Mouse (Mus musculus): ENCODE results near the gene Mcf2l. TPM values are rescaled to one million over a fixed set of nuclear protein-coding genes. Genes with fewer than 3 reads are reported as not detected.

The Mcf2l gene
- 16.0 and 26.7 TPM in 2 replicates for total RNA-seq (2012; rRNA removed)

- Histone ChIP-seq H3K9ac (ENCODE audit: insufficient read depth, low read depth, low read length, poor library complexity, severe bottlenecking) (peak within 1 kb of the TSS; percentile 73), H3K27ac (ENCODE audit: insufficient read depth, low read depth, low read length, poor library complexity, severe bottlenecking) (peak within 1 kb of the TSS; percentile 87), H3K36me3 (ENCODE audit: control insufficient read depth, insufficient read depth, low read length, poor library complexity, severe bottlenecking) (no peaks in the 10 kb centered on the region), H3K4me1 (ENCODE audit: control insufficient read depth in 2 of 2, insufficient read depth in 2 of 2, low read length in 2 of 2, poor library complexity in 1 of 2) (peaks cover 18 to 36% of the 10 kb centered on the region in 2 experiments), H3K9me3 (ENCODE audit: control insufficient read depth, insufficient read depth, low read depth, low read length) (no peaks in the 10 kb centered on the region), H3K4me3 (ENCODE audit: insufficient read depth in 1 of 2, low read depth in 1 of 2, low read length in 2 of 2, poor library complexity in 1 of 2, severe bottlenecking in 1 of 2) (peak within 1 kb of the TSS; percentile 83 to 94)
- in situ Hi-C loops (cut with MboI; ENCODE audit: low sequenced_read_pairs in 2 of 2, unreplicated experiment in 2 of 2), result no loop called here
- DNase-seq (ENCODE audit: low read depth, low spot score), result peak; percentile 98
- TF ChIP-seq HCFC1 (IDR thresholded peaks at IDR 0.05; ENCODE audit: borderline replicate concordance, insufficient read depth, low read length) (no peak), ZC3H11A (IDR thresholded peaks at IDR 0.05; ENCODE audit: borderline replicate concordance, low read depth, low read length) (no peak), CHD2 (IDR thresholded peaks at IDR 0.05; ENCODE audit: low read depth, low read length) (no peak), ZNF384 (IDR thresholded peaks at IDR 0.05; ENCODE audit: low read depth, low read length) (no peak), MAFK (IDR thresholded peaks at IDR 0.05; ENCODE audit: insufficient read depth, low read depth, low read length) (no peak)
Observed at GRCm38 (mm10) chr8:12873357-12874046, at the start of gene Mcf2l. Mcf2l (plus strand) TSS chr8:12873806.

- H3K27ac ChIP-seq (ENCODE audit: insufficient read depth, low read depth, low read length, poor library complexity, severe bottlenecking), result no peak overlapping the region
- peaks cover 14% of the 10 kb centered on the region; the same call in 1 of the 2 replicates for H3K36me3 ChIP-seq (ENCODE audit: control insufficient read depth, insufficient read depth, low read length, poor library complexity, severe bottlenecking)
- TF ChIP-seq MAFK (IDR thresholded peaks at IDR 0.05; ENCODE audit: insufficient read depth, low read depth, low read length) (no peak), ZC3H11A (IDR thresholded peaks at IDR 0.05; ENCODE audit: borderline replicate concordance, low read depth, low read length) (no peak), ZNF384 (IDR thresholded peaks at IDR 0.05; ENCODE audit: low read depth, low read length) (no peak), CHD2 (IDR thresholded peaks at IDR 0.05; ENCODE audit: low read depth, low read length) (no peak), HCFC1 (IDR thresholded peaks at IDR 0.05; ENCODE audit: borderline replicate concordance, insufficient read depth, low read length) (no peak)
- no peak for DNase-seq (ENCODE audit: low read depth, low spot score)
- no peak overlapping the region for H3K4me3 ChIP-seq (ENCODE audit: insufficient read depth in 1 of 2, low read depth in 1 of 2, low read length in 2 of 2, poor library complexity in 1 of 2, severe bottlenecking in 1 of 2)
- in situ Hi-C loops (cut with MboI; ENCODE audit: low sequenced_read_pairs in 2 of 2, unreplicated experiment in 2 of 2), result no loop called here
- no peak overlapping the region for H3K9ac ChIP-seq (ENCODE audit: insufficient read depth, low read depth, low read length, poor library complexity, severe bottlenecking)
- H3K4me1 ChIP-seq (ENCODE audit: control insufficient read depth in 2 of 2, insufficient read depth in 2 of 2, low read length in 2 of 2, poor library complexity in 1 of 2), result no peaks in the 10 kb centered on the region
- H3K9me3 ChIP-seq (ENCODE audit: control insufficient read depth, insufficient read depth, low read depth, low read length), result no peaks in the 10 kb centered on the region
Observed at GRCm38 (mm10) chr8:12824562-12824961, 49.0 kb upstream of the Mcf2l start.

GRCm38 (mm10) chr8:12825236-12825635 lies 48.4 kb upstream of the Mcf2l start:
- H3K27ac ChIP-seq (ENCODE audit: insufficient read depth, low read depth, low read length, poor library complexity, severe bottlenecking), result no peak overlapping the region
- peaks cover 17% of the 10 kb centered on the region; the same call in 1 of the 2 replicates for H3K36me3 ChIP-seq (ENCODE audit: control insufficient read depth, insufficient read depth, low read length, poor library complexity, severe bottlenecking)
- no peak overlapping the region for H3K4me3 ChIP-seq (ENCODE audit: insufficient read depth in 1 of 2, low read depth in 1 of 2, low read length in 2 of 2, poor library complexity in 1 of 2, severe bottlenecking in 1 of 2)
- no peak overlapping the region for H3K9ac ChIP-seq (ENCODE audit: insufficient read depth, low read depth, low read length, poor library complexity, severe bottlenecking)
- in situ Hi-C loops (cut with MboI; ENCODE audit: low sequenced_read_pairs in 2 of 2, unreplicated experiment in 2 of 2), result no loop called here
- no peaks in the 10 kb centered on the region for H3K4me1 ChIP-seq (ENCODE audit: control insufficient read depth in 2 of 2, insufficient read depth in 2 of 2, low read length in 2 of 2, poor library complexity in 1 of 2)
- DNase-seq (ENCODE audit: low read depth, low spot score), result no peak
- no peaks in the 10 kb centered on the region for H3K9me3 ChIP-seq (ENCODE audit: control insufficient read depth, insufficient read depth, low read depth, low read length)
- TF ChIP-seq MAFK (IDR thresholded peaks at IDR 0.05; ENCODE audit: insufficient read depth, low read depth, low read length) (no peak), ZNF384 (IDR thresholded peaks at IDR 0.05; ENCODE audit: low read depth, low read length) (no peak), ZC3H11A (IDR thresholded peaks at IDR 0.05; ENCODE audit: borderline replicate concordance, low read depth, low read length) (no peak), HCFC1 (IDR thresholded peaks at IDR 0.05; ENCODE audit: borderline replicate concordance, insufficient read depth, low read length) (no peak), CHD2 (IDR thresholded peaks at IDR 0.05; ENCODE audit: low read depth, low read length) (no peak)

GRCm38 (mm10) chr8:12825686-12826237 lies 47.8 kb upstream of the Mcf2l start:
- H3K4me3 ChIP-seq (ENCODE audit: insufficient read depth in 1 of 2, low read depth in 1 of 2, low read length in 2 of 2, poor library complexity in 1 of 2, severe bottlenecking in 1 of 2), result no peak overlapping the region
- no peak overlapping the region for H3K27ac ChIP-seq (ENCODE audit: insufficient read depth, low read depth, low read length, poor library complexity, severe bottlenecking)
- no peak for DNase-seq (ENCODE audit: low read depth, low spot score)
- H3K9ac ChIP-seq (ENCODE audit: insufficient read depth, low read depth, low read length, poor library complexity, severe bottlenecking), result no peak overlapping the region
- H3K36me3 ChIP-seq (ENCODE audit: control insufficient read depth, insufficient read depth, low read length, poor library complexity, severe bottlenecking), result peaks cover 17% of the 10 kb centered on the region; the same call in 1 of the 2 replicates
- in situ Hi-C loops (cut with MboI; ENCODE audit: low sequenced_read_pairs in 2 of 2, unreplicated experiment in 2 of 2), result no loop called here
- H3K9me3 ChIP-seq (ENCODE audit: control insufficient read depth, insufficient read depth, low read depth, low read length), result no peaks in the 10 kb centered on the region
- no peak for TF ChIP-seq MAFK (IDR thresholded peaks at IDR 0.05; ENCODE audit: insufficient read depth, low read depth, low read length)
- no peak for TF ChIP-seq ZNF384 (IDR thresholded peaks at IDR 0.05; ENCODE audit: low read depth, low read length)
- TF ChIP-seq ZC3H11A (IDR thresholded peaks at IDR 0.05; ENCODE audit: borderline replicate concordance, low read depth, low read length), result no peak
- TF ChIP-seq HCFC1 (IDR thresholded peaks at IDR 0.05; ENCODE audit: borderline replicate concordance, insufficient read depth, low read length), result no peak
- TF ChIP-seq CHD2 (IDR thresholded peaks at IDR 0.05; ENCODE audit: low read depth, low read length), result no peak
- no peaks in the 10 kb centered on the region for H3K4me1 ChIP-seq (ENCODE audit: control insufficient read depth in 2 of 2, insufficient read depth in 2 of 2, low read length in 2 of 2, poor library complexity in 1 of 2)
